Mouse (Mus musculus): ENCODE data around the gene Gm8439. TPM values are rescaled to one million over a fixed set of nuclear protein-coding genes. Genes with fewer than 3 reads are reported as not detected.

Gm8439 gene
- polyA plus RNA-seq, 1 experiment: not detected

DNA sequence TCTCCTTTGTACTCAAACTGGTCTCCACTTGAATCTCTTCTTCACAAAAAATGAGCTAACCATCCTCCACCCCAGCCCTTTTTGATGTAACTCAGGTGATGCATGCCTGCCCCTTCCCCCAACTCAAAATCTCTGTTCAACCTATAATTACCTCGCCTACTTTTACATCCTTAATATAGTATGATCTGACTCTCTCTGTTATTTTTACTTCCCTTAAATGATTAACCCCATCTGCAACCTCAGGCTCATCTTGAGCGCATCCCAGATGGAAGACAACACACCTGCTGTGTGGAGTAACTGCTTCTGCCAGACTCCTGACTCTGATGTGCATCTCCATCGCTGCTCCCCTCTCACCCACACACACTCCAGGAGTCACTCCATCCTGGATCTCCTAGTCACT lies 14.1 kb downstream of the Gm8439 start:
- H3ac ChIP-seq (ENCODE audit: control insufficient read depth, insufficient read length): no peak overlapping the region
- no peaks in the 10 kb centered on the region for H3K27me3 ChIP-seq (ENCODE audit: control insufficient read depth, insufficient read depth, insufficient read length)
- H3K4me2 ChIP-seq (ENCODE audit: low read depth): no peak overlapping the region
- no peak overlapping the region for H3K4me3 ChIP-seq
- H3K79me2 ChIP-seq (ENCODE audit: control insufficient read depth, insufficient read depth): no peaks in the 10 kb centered on the region
- H3K36me3 ChIP-seq (ENCODE audit: control insufficient read depth, insufficient read depth): no peaks in the 10 kb centered on the region
- TF ChIP-seq CEBPB (IDR thresholded peaks at IDR 0.05; ENCODE audit: insufficient read depth, poor library complexity, severe bottlenecking) (no peak), MYOG (IDR thresholded peaks at IDR 0.05; ENCODE audit: control insufficient read depth in 1 of 3, insufficient read depth in 1 of 3, insufficient read length in 2 of 3, low read depth in 2 of 3) (no peak), MYOD1 (IDR thresholded peaks at IDR 0.05; ENCODE audit: control insufficient read depth in 1 of 3, insufficient read length in 2 of 3, low read depth in 2 of 3) (no peak), SRF (IDR thresholded peaks at IDR 0.05; ENCODE audit: control insufficient read depth, insufficient read length, low read depth) (no peak), TCF3 (IDR thresholded peaks at IDR 0.05; ENCODE audit: insufficient read length, low read depth) (no peak), USF1 (IDR thresholded peaks at IDR 0.05; ENCODE audit: low read depth) (no peak), POLR2A (IDR thresholded peaks at IDR 0.05; ENCODE audit: insufficient read length, low read depth) (no peak), E2F4 (IDR thresholded peaks at IDR 0.05; ENCODE audit: insufficient read depth) (no peak), MAX (IDR thresholded peaks at IDR 0.05; ENCODE audit: low read depth) (no peak), POLR2AphosphoS2 (IDR thresholded peaks at IDR 0.05; ENCODE audit: insufficient read length, low read depth) (no peak), TCF12 (IDR thresholded peaks at IDR 0.05; ENCODE audit: insufficient read depth, poor library complexity, severe bottlenecking) (no peak), REST (IDR thresholded peaks at IDR 0.05; ENCODE audit: insufficient read depth, insufficient read length) (no peak)

- TF ChIP-seq POLR2AphosphoS2 (IDR thresholded peaks at IDR 0.05; ENCODE audit: insufficient read length, low read depth) (no peak), MAX (IDR thresholded peaks at IDR 0.05; ENCODE audit: low read depth) (no peak)
- Histone ChIP-seq H3K79me2 (ENCODE audit: control insufficient read depth, insufficient read depth) (no peaks in the 10 kb centered on the region), H3K4me2 (ENCODE audit: low read depth) (no peak overlapping the region), H3K36me3 (ENCODE audit: control insufficient read depth, insufficient read depth) (no peaks in the 10 kb centered on the region), H3K27me3 (ENCODE audit: control insufficient read depth, insufficient read depth, insufficient read length) (no peaks in the 10 kb centered on the region), H3K4me3 (no peak overlapping the region), H3ac (ENCODE audit: control insufficient read depth, insufficient read length) (no peak overlapping the region)
Observed at GRCm38 (mm10) chr4:120606941-120607340, 18.4 kb downstream of the Gm8439 start.

DNA sequence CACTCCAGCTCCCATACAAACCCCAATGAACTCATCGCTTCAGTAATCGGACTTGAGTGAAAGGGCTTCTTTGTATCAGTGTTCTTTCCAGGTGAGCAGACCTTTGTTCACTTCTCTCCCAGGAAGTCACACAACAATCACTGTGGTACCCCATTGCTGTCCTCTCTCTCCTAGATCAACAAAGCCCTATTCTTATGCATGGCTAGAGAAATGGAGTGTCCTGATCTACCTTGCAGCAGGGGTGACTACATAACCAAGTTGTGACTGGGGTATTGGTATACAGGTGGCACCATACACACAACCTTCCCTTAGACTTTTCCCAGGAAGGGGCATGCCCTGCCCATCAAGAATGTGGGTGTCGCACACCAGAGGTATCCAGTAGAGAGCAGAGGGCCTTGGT lies 22.5 kb downstream of the Gm8439 start:
- Histone ChIP-seq H3K27me3 (ENCODE audit: control insufficient read depth, insufficient read depth, insufficient read length) (no peaks in the 10 kb centered on the region), H3K4me2 (ENCODE audit: low read depth) (no peak overlapping the region)

GRCm38 (mm10) chr4:120612304-120613080 lies 23.9 kb downstream of the Gm8439 start:
- Histone ChIP-seq H3K4me2 (ENCODE audit: low read depth) (no peak overlapping the region), H3K4me3 (no peak overlapping the region), H3K36me3 (ENCODE audit: control insufficient read depth, insufficient read depth) (no peaks in the 10 kb centered on the region), H3K79me2 (ENCODE audit: control insufficient read depth, insufficient read depth) (no peaks in the 10 kb centered on the region), H3K27me3 (ENCODE audit: control insufficient read depth, insufficient read depth, insufficient read length) (no peaks in the 10 kb centered on the region), H3ac (ENCODE audit: control insufficient read depth, insufficient read length) (no peak overlapping the region)
- peak in 1 of 3 experiments; percentile 34 for TF ChIP-seq MYOD1 (IDR thresholded peaks at IDR 0.05; ENCODE audit: control insufficient read depth in 1 of 3, insufficient read length in 2 of 3, low read depth in 2 of 3)
- no peak for TF ChIP-seq CEBPB (IDR thresholded peaks at IDR 0.05; ENCODE audit: insufficient read depth, poor library complexity, severe bottlenecking)

More for the DNA sequence above, 22.5 kb downstream of the Gm8439 start:
- Histone ChIP-seq H3K4me3 (no peak overlapping the region), H3K36me3 (ENCODE audit: control insufficient read depth, insufficient read depth) (no peaks in the 10 kb centered on the region), H3K79me2 (ENCODE audit: control insufficient read depth, insufficient read depth) (no peaks in the 10 kb centered on the region), H3ac (ENCODE audit: control insufficient read depth, insufficient read length) (no peak overlapping the region)
- TF ChIP-seq MAX (IDR thresholded peaks at IDR 0.05; ENCODE audit: low read depth): no peak
- no peak for TF ChIP-seq POLR2AphosphoS2 (IDR thresholded peaks at IDR 0.05; ENCODE audit: insufficient read length, low read depth)
- TF ChIP-seq SRF (IDR thresholded peaks at IDR 0.05; ENCODE audit: control insufficient read depth, insufficient read length, low read depth): no peak
- no peak for TF ChIP-seq MYOD1 (IDR thresholded peaks at IDR 0.05; ENCODE audit: control insufficient read depth in 1 of 3, insufficient read length in 2 of 3, low read depth in 2 of 3)
- TF ChIP-seq E2F4 (IDR thresholded peaks at IDR 0.05; ENCODE audit: insufficient read depth): no peak
- TF ChIP-seq USF1 (IDR thresholded peaks at IDR 0.05; ENCODE audit: low read depth): no peak
- no peak for TF ChIP-seq MYOG (IDR thresholded peaks at IDR 0.05; ENCODE audit: control insufficient read depth in 1 of 3, insufficient read depth in 1 of 3, insufficient read length in 2 of 3, low read depth in 2 of 3)
- TF ChIP-seq TCF3 (IDR thresholded peaks at IDR 0.05; ENCODE audit: insufficient read length, low read depth): no peak
- TF ChIP-seq CEBPB (IDR thresholded peaks at IDR 0.05; ENCODE audit: insufficient read depth, poor library complexity, severe bottlenecking): no peak
- no peak for TF ChIP-seq POLR2A (IDR thresholded peaks at IDR 0.05; ENCODE audit: insufficient read length, low read depth)
- TF ChIP-seq TCF12 (IDR thresholded peaks at IDR 0.05; ENCODE audit: insufficient read depth, poor library complexity, severe bottlenecking): no peak
- no peak for TF ChIP-seq REST (IDR thresholded peaks at IDR 0.05; ENCODE audit: insufficient read depth, insufficient read length)

DNA sequence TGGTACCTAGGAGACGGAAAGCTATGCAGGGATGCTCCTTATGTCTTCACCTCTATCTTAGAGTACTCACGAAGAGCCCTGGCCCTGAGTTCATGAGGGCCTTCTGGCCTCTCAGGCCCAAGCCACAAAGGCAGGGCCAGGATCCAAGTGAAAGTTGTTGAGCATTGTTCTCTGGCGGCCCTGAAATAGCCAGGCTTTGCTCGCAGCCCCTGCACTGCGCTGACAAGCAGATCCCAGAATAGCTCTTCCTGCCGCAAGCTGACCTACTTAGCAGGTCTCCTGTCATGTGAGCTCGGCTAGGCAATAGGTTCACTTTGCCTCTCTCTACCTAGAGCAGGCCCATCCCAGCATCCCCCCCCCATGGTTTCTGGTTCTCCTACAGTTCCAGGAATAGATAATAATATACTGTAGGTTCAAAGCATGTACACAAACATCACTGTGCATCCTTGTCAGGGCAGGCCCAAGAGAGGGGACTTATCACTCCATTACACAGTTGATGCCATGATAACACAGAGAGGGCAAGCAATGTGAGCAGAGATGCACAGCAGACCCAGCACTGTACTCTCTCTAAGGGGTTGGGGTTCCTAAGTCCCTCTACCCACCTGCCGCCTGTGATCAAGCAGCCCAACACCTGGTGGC lies 25.3 kb downstream of the Gm8439 start:
- H3ac ChIP-seq (ENCODE audit: control insufficient read depth, insufficient read length): no peak overlapping the region
- H3K4me2 ChIP-seq (ENCODE audit: low read depth): no peak overlapping the region
- no peaks in the 10 kb centered on the region for H3K79me2 ChIP-seq (ENCODE audit: control insufficient read depth, insufficient read depth)
- H3K36me3 ChIP-seq (ENCODE audit: control insufficient read depth, insufficient read depth): no peaks in the 10 kb centered on the region
- H3K4me3 ChIP-seq: no peak overlapping the region
- H3K27me3 ChIP-seq (ENCODE audit: control insufficient read depth, insufficient read depth, insufficient read length): no peaks in the 10 kb centered on the region
- TF ChIP-seq USF1 (IDR thresholded peaks at IDR 0.05; ENCODE audit: low read depth) (no peak), POLR2AphosphoS2 (IDR thresholded peaks at IDR 0.05; ENCODE audit: insufficient read length, low read depth) (no peak), TCF3 (IDR thresholded peaks at IDR 0.05; ENCODE audit: insufficient read length, low read depth) (no peak), MYOG (IDR thresholded peaks at IDR 0.05; ENCODE audit: control insufficient read depth in 1 of 3, insufficient read depth in 1 of 3, insufficient read length in 2 of 3, low read depth in 2 of 3) (no peak), SRF (IDR thresholded peaks at IDR 0.05; ENCODE audit: control insufficient read depth, insufficient read length, low read depth) (no peak), TCF12 (IDR thresholded peaks at IDR 0.05; ENCODE audit: insufficient read depth, poor library complexity, severe bottlenecking) (no peak), REST (IDR thresholded peaks at IDR 0.05; ENCODE audit: insufficient read depth, insufficient read length) (no peak), CEBPB (IDR thresholded peaks at IDR 0.05; ENCODE audit: insufficient read depth, poor library complexity, severe bottlenecking) (no peak), E2F4 (IDR thresholded peaks at IDR 0.05; ENCODE audit: insufficient read depth) (no peak), POLR2A (IDR thresholded peaks at IDR 0.05; ENCODE audit: insufficient read length, low read depth) (no peak), MYOD1 (IDR thresholded peaks at IDR 0.05; ENCODE audit: control insufficient read depth in 1 of 3, insufficient read length in 2 of 3, low read depth in 2 of 3) (no peak)
